Mouse (Mus musculus) embryonic fibroblast, embryonic 13.5 days (primary cell): Measurements from ENCODE around the gene Atp5b. TPM values are rescaled to one million over a fixed set of nuclear protein-coding genes. Genes with fewer than 3 reads are reported as not detected.

Experiments used
- H3K27ac ChIP-seq: 2 replicates; pipeline ENCODE4 v1.5.1; 2012; ENCODE audit warnings: low read length, control low read depth, inconsistent platforms; ENCODE audit not compliant: insufficient read depth
- H3K4me1 ChIP-seq: 2 replicates; pipeline ENCODE4 v1.6.1; 2011; ENCODE audit warnings: low read length; ENCODE audit not compliant: control insufficient read depth, insufficient read depth
- H3K4me3 ChIP-seq: 2 replicates; pipeline ENCODE4 v1.5.1; 2011; ENCODE audit warnings: mild to moderate bottlenecking, control low read depth, low read length; ENCODE audit not compliant: insufficient read depth
- CTCF ChIP-seq: IDR thresholded peaks from 2 replicates; pipeline ENCODE4 v1.5.1; 2011; ENCODE audit warnings: mild to moderate bottlenecking, control low read depth, low read length, moderate library complexity, borderline replicate concordance; ENCODE audit not compliant: insufficient read depth
- POLR2A ChIP-seq: IDR thresholded peaks from 2 replicates; pipeline ENCODE4 v1.6.1; 2011; ENCODE audit warnings: low read depth, mild to moderate bottlenecking, control low read depth, low read length, moderate library complexity
- polyA plus RNA-seq: library from polyadenylated mRNA; stranded (reverse); fragments of >200 nt; gene quantifications from 2 replicates; pipeline ENCODE4 v1.2.4, GENCODE M21; 2011; ENCODE audit warnings: low read depth; ENCODE audit not compliant: missing spikeins, insufficient read length

The Atp5b gene
- polyA plus RNA-seq, 1 experiment: 979 TPM

DNA sequence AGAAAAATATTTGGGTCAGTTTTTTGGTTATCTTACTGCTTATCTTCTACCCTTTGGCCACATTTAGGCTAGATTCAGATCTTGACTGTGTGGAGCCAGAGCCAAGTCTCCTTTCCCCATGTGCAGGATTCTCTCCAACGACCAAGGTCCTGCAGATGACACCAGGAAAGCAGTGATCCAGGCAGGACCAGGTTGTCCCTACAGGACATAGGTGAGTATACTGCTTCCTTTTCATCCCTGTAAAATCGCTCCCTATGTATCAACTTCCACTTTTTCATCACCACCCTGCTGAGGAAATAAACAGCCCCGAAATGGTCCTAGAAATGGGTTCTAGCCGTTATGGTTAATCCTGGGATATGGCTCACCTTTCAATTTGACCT lies 13.2 kb downstream of the Atp5b start:
- TF ChIP-seq CTCF (no peak), POLR2A (no peak)
- peaks cover 5% of the 10 kb centered on the region; the same call in 1 of the 2 replicates for H3K4me1 ChIP-seq
- no peak overlapping the region for H3K27ac ChIP-seq
- H3K4me3 ChIP-seq: no peak overlapping the region

DNA sequence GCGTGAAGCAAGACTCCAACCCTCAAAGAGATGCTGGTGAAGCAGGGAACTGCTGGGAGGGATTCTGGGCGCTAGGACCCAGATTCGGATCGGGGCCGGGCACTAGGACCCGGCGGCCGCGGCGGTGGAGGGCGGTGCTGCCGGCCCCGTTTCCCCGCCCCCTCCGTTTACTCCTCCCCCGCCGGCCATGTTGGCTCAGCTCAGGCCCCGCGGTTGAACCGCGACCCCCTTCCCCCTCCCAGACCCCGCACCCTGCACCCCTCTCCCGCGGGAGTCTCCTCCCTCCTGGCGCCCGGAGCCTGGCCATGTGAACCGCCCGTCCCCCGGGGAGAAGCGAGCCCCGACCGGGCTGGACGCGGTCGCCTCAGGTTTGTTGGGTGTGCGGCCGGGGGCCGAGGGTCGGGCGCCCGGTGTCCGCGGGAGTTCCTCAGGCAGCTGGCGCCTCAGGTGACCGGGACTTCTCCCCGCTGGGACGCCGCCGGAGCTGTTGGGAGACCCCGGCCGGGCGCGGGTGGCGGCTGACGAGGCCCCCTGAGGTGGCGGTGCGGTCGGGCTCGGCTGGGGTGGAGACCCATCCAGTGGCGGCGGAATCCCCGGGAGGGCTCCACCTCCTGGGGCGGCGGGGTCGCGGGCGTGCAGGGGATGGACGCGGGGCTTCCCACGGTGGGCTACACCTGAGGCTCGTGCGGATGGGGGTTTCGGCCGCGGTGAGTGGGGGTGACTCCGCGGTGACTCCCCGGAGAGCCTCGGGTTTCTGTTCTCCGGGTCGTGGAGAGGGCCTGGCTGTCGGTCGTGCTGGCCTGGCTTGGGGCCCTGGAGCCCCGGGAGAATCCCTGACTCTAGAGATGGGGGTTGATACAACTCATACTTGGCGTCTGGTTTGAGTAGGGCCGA lies 13.9 kb downstream of the Atp5b start:
- Histone ChIP-seq H3K4me3 (peak overlapping the region; percentile 61), H3K4me1 (peaks cover 5% of the 10 kb centered on the region; the same call in 1 of the 2 replicates)
- peak; percentile 29; the same call in 1 of the 2 replicates for TF ChIP-seq POLR2A
- TF ChIP-seq CTCF: no peak

DNA sequence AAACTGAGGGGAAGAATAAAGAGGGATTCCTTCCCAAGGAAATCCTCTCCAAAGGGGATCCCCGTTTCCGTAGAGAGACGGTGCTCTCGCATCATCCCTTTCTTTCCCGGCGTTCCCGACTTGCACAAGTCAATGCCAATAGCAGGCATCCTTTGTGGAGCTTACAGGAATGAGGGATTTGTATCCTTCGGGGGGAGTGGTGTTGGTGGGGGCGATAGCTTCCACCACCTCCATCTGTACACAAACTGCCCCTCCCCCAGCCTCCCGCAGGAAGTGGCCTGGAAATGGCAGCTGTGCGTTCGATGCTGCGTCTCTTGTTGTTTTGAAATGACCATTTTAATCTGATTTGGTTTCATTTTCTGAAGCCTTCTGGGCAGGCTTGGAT lies 14.5 kb downstream of the Atp5b start:
- H3K4me3 ChIP-seq: peak overlapping the region; percentile 61
- H3K4me1 ChIP-seq: peaks cover 5% of the 10 kb centered on the region; the same call in 1 of the 2 replicates
- peak overlapping the region; percentile 1 for H3K27ac ChIP-seq
- TF ChIP-seq CTCF (no peak), POLR2A (0 out of 2 replicates have a peak, but pooled peaks have one; percentile 14)

More for the DNA sequence above, 13.9 kb downstream of the Atp5b start:
- H3K27ac ChIP-seq: peak overlapping the region; percentile 1

DNA sequence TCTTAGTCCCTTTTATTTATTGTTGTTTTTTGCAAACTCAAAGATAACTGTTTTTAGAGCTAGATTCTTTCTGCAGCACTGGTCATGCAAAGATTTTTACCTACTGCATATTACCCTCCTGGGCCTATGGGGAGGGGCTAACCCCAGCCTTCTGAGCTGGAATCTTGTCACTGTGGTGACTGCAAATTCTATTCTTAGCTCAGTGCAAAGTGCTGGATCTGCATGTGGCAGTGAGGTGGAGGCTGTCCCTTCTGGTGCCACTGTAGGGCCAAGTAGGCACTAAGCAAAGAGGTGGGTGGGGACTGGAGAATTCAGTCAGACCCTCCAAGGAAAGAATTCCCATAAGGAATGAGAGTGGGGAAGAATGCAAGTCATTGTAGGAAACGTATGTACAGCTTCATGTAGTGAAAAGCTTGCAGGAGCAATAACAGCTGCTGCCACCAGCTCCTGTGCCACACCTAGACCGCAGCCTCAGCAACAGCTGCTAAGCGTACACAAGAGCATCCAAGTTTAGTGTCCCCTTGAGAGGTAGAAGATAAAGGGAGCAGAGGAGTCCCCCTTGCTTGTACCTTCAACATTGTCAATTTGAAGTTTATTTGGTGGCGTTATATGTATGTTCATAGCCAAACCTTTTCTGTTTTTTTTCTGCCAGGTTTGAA lies 27.2 kb downstream of the Atp5b start:
- Histone ChIP-seq H3K27ac (no peak overlapping the region), H3K4me1 (no peaks in the 10 kb centered on the region), H3K4me3 (no peak overlapping the region)
- TF ChIP-seq POLR2A: no peak
- TF ChIP-seq CTCF: no peak

DNA sequence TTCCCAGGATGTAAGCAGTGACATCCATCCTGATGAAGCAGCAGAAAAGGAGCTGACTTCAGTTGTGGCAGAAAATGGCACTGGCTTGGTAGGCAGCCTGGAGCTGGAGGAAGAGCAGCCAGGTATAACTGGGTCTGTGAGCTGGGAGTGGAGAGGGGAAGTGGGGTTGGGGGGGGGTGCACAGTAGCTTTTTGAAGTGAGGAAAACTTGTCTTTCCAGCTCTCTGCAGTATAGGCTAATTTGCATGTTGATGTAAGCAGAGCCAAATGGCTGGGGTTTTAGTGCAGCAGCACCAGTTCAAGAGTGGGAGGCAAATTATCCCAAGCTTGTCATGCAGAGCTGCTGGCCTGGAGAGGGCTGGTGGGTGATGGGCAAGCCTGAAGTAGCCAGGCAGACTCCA lies 28.2 kb downstream of the Atp5b start:
- no peak overlapping the region for H3K27ac ChIP-seq
- no peak for TF ChIP-seq POLR2A
- no peak for TF ChIP-seq CTCF
- no peaks in the 10 kb centered on the region for H3K4me1 ChIP-seq

DNA sequence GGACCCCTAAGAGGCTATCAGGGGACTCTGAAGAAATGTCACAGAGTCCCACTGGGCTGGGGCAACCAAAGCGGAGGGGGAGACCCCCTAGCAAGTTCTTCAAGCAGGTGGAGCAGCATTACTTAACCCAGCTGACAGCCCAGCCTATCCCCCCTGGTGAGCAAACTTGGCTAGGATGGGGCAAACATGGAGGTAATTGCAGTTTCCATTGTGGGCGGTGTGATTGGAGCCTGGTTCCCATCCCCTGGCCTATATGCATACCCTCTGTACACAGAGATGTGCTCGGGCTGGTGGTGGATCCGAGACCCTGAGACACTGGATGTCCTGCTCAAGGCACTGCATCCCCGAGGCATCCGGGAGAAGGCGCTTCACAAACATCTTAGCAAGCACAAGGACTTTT lies 40.8 kb downstream of the Atp5b start:
- Histone ChIP-seq H3K27ac (no peak overlapping the region), H3K4me1 (no peaks in the 10 kb centered on the region), H3K4me3 (no peak overlapping the region)
- no peak for TF ChIP-seq CTCF
- TF ChIP-seq POLR2A: no peak

More for the DNA sequence above, 28.2 kb downstream of the Atp5b start:
- no peak overlapping the region for H3K4me3 ChIP-seq

DNA sequence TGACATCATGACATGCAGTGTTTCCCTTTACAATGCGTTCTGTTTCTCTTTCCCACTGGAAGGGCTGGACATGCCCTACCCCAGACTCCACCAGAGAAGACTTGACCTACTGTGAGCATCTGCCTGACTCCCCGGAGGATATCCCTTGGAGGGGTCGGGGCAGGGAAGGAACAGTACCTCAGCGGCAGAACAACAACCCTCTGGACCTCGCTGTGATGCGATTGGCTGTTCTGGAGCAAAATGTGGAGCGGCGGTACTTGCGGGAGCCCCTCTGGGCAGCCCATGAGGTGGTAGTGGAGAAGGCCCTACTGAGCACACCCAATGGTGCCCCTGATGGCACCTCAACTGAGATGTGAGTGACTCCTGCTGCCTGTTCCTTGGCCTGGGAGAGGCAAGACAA lies 41.8 kb downstream of the Atp5b start:
- Histone ChIP-seq H3K27ac (no peak overlapping the region), H3K4me1 (no peaks in the 10 kb centered on the region), H3K4me3 (no peak overlapping the region)
- TF ChIP-seq CTCF: no peak
- TF ChIP-seq POLR2A: no peak

DNA sequence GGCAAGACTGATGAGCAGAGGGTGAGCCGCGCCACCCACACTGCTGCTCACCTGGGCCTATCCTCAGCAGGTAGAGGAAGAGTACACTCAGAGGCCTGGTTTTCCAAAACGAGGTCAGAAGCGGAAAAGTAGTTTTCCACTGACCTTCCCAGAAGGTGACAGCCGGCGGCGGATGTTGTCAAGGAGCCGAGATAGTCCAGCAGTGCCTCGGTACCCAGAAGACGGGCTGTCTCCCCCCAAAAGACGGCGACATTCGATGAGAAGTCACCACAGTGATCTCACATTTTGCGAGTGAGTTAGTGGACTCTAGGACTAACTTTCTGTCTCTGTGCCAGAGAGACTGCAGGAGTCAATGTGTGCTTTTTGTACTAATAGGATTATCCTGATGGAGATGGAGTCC lies 42.9 kb downstream of the Atp5b start:
- H3K4me1 ChIP-seq: no peaks in the 10 kb centered on the region
- H3K27ac ChIP-seq: no peak overlapping the region
- H3K4me3 ChIP-seq: no peak overlapping the region
- TF ChIP-seq POLR2A: no peak
- no peak for TF ChIP-seq CTCF

DNA sequence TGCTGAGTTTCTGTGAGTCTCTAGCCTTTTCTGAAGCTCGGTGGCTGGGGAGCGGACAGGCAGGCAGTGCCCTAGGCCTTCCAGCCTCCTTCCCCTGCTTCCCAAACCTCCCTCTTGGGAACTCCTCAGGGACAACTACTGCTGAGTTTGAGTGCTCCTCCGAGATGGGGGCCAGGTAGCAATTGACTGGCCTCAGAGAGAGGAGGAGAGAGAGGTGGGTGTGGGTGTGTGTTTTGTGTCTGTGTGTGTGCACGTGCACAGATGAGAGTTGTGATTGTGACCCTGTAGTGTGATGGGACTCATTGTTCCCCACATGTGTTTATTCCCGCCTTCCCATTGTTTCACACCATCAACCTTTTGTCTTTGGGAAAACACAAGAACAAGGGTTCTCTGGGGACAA lies 44.4 kb downstream of the Atp5b start:
- Histone ChIP-seq H3K4me1 (no peaks in the 10 kb centered on the region), H3K27ac (no peak overlapping the region), H3K4me3 (no peak overlapping the region)
- TF ChIP-seq POLR2A: no peak
- TF ChIP-seq CTCF: no peak

DNA sequence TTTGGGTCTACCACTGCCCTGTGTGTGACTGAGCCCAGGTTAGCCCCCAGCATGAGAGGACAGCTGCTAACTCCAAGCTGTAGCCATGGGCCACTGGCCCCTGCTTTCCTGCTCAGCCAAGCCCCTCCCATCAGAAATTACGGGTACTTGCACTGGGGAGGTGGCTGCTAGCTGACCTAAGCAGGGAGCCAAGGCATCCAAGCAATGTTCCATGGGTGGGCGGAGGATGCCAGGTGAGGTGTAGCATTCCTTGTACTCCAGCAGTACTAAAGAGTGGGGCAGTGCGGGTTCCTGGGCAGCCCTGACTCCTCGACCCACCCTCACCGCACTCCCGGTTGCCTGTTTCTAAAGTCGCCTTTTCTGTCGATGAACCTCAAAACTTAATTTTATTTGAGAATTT lies 45.1 kb downstream of the Atp5b start:
- TF ChIP-seq CTCF (no peak), POLR2A (no peak)
- Histone ChIP-seq H3K4me1 (no peaks in the 10 kb centered on the region), H3K27ac (no peak overlapping the region), H3K4me3 (no peak overlapping the region)
